Mouse (Mus musculus): Measurements from ENCODE around the gene Olfr70. TPM values are rescaled to one million over a fixed set of nuclear protein-coding genes. Genes with fewer than 3 reads are reported as not detected.

Olfr70 gene
- total and polyA plus RNA-seq, 3 experiments, result not detected

GRCm38 (mm10) chr4:43703439-43703838, 2.8 kb upstream of the Olfr70 start:
- H3K36me3 ChIP-seq (replicated peaks in 1 of 2; ENCODE audit: control insufficient read depth in 1 of 2, insufficient read depth in 1 of 2, low read length in 1 of 2), result no peaks in the 10 kb centered on the region
- H3K4me1 ChIP-seq (ENCODE audit: control insufficient read depth in 1 of 2, insufficient read depth in 2 of 2), result no peaks in the 10 kb centered on the region
- no peak overlapping the region for H3K4me2 ChIP-seq (ENCODE audit: insufficient read depth, low read depth, poor library complexity, severe bottlenecking)
- H3K27me3 ChIP-seq (replicated peaks), result peaks cover 94% of the 10 kb centered on the region
- no peak overlapping the region for H3K27ac ChIP-seq (ENCODE audit: insufficient read depth, low read depth)
- TF ChIP-seq CTCF (conservative IDR thresholded peaks at IDR 0.05 in 1 of 2, IDR thresholded peaks at IDR 0.05 in 1 of 2; ENCODE audit: low read depth in 2 of 2, low read length in 2 of 2) (peak; percentile 29 to 46), ZKSCAN1 (IDR thresholded peaks at IDR 0.05; ENCODE audit: borderline replicate concordance, low read depth, low read length) (no peak)
- dilution Hi-C loops (cut with MboI; ENCODE audit: extremely low pct_ligation_motif_present, extremely low pct_unique_long_range_greater_than_20kb, low sequenced_read_pairs) (no loop called here), in situ Hi-C loops (cut with MboI; ENCODE audit: low pct_ligation_motif_present, low pct_unique_long_range_greater_than_20kb, low sequenced_read_pairs) (no loop called here)
- H3K9me3 ChIP-seq (replicated peaks; ENCODE audit: low read length), result no peaks in the 10 kb centered on the region
- H3K9ac ChIP-seq (ENCODE audit: insufficient read depth, low read depth), result no peak overlapping the region
- peak; percentile 4 for DNase-seq (ENCODE audit: extremely low read depth)
- no peak overlapping the region for H3K4me3 ChIP-seq (replicated peaks in 1 of 3; ENCODE audit: low read depth in 2 of 3, low read length in 2 of 3, poor library complexity in 1 of 3)
- H3K79me2 ChIP-seq (replicated peaks; ENCODE audit: control insufficient read depth, extremely low read depth, insufficient read depth, poor library complexity, severe bottlenecking), result no peaks in the 10 kb centered on the region

- no peak overlapping the region for H3K9ac ChIP-seq (ENCODE audit: insufficient read depth, low read depth)
- dilution Hi-C loops (cut with MboI; ENCODE audit: extremely low pct_ligation_motif_present, extremely low pct_unique_long_range_greater_than_20kb, low sequenced_read_pairs) (no loop called here), in situ Hi-C loops (cut with MboI; ENCODE audit: low pct_ligation_motif_present, low pct_unique_long_range_greater_than_20kb, low sequenced_read_pairs) (no loop called here)
- H3K27ac ChIP-seq (ENCODE audit: insufficient read depth, low read depth), result no peak overlapping the region
- TF ChIP-seq BHLHE40 (IDR thresholded peaks at IDR 0.05; ENCODE audit: low read depth, low read length), result no peak
- TF ChIP-seq MYC (IDR thresholded peaks at IDR 0.05; ENCODE audit: low read depth, low read length), result no peak
- no peak for TF ChIP-seq ETS1 (conservative IDR thresholded peaks at IDR 0.05; ENCODE audit: low read depth, low read length)
- no peak for TF ChIP-seq CHD1 (IDR thresholded peaks at IDR 0.05; ENCODE audit: low read depth, low read length)
- TF ChIP-seq HCFC1 (IDR thresholded peaks at IDR 0.05; ENCODE audit: low read depth, low read length), result no peak
- no peak for TF ChIP-seq USF1 (IDR thresholded peaks at IDR 0.05; ENCODE audit: low read depth, low read length)
- no peaks in the 10 kb centered on the region for H3K36me3 ChIP-seq (replicated peaks in 1 of 2; ENCODE audit: control insufficient read depth in 1 of 2, insufficient read depth in 1 of 2, low read length in 1 of 2)
- DNase-seq (ENCODE audit: extremely low read depth), result no peak
- H3K27me3 ChIP-seq (replicated peaks), result peaks cover 93% of the 10 kb centered on the region
- H3K9me3 ChIP-seq (replicated peaks; ENCODE audit: low read length), result no peaks in the 10 kb centered on the region
- no peaks in the 10 kb centered on the region for H3K79me2 ChIP-seq (replicated peaks; ENCODE audit: control insufficient read depth, extremely low read depth, insufficient read depth, poor library complexity, severe bottlenecking)
- no peak overlapping the region for H3K4me3 ChIP-seq (replicated peaks in 1 of 3; ENCODE audit: low read depth in 2 of 3, low read length in 2 of 3, poor library complexity in 1 of 3)
- H3K4me1 ChIP-seq (ENCODE audit: control insufficient read depth in 1 of 2, insufficient read depth in 2 of 2), result no peaks in the 10 kb centered on the region
- no peak overlapping the region for H3K4me2 ChIP-seq (ENCODE audit: insufficient read depth, low read depth, poor library complexity, severe bottlenecking)
These were observed 4.0 kb downstream of the Olfr70 start for GRCm38 (mm10) chr4:43696561-43696960.

GRCm38 (mm10) chr4:43695249-43695671, 5.3 kb downstream of the Olfr70 start:
- Histone ChIP-seq H3K4me3 (replicated peaks in 1 of 3; ENCODE audit: low read depth in 2 of 3, low read length in 2 of 3, poor library complexity in 1 of 3) (no peak overlapping the region), H3K27me3 (replicated peaks) (peaks cover 90% of the 10 kb centered on the region), H3K79me2 (replicated peaks; ENCODE audit: control insufficient read depth, extremely low read depth, insufficient read depth, poor library complexity, severe bottlenecking) (no peaks in the 10 kb centered on the region), H3K9ac (ENCODE audit: insufficient read depth, low read depth) (no peak overlapping the region), H3K9me3 (replicated peaks; ENCODE audit: low read length) (no peaks in the 10 kb centered on the region), H3K4me2 (ENCODE audit: insufficient read depth, low read depth, poor library complexity, severe bottlenecking) (no peak overlapping the region), H3K36me3 (replicated peaks in 1 of 2; ENCODE audit: control insufficient read depth in 1 of 2, insufficient read depth in 1 of 2, low read length in 1 of 2) (no peaks in the 10 kb centered on the region), H3K27ac (ENCODE audit: insufficient read depth, low read depth) (no peak overlapping the region), H3K4me1 (ENCODE audit: control insufficient read depth in 1 of 2, insufficient read depth in 2 of 2) (no peaks in the 10 kb centered on the region)
- dilution Hi-C loops (cut with MboI; ENCODE audit: extremely low pct_ligation_motif_present, extremely low pct_unique_long_range_greater_than_20kb, low sequenced_read_pairs) (no loop called here), in situ Hi-C loops (cut with MboI; ENCODE audit: low pct_ligation_motif_present, low pct_unique_long_range_greater_than_20kb, low sequenced_read_pairs) (no loop called here)
- no peak for TF ChIP-seq KAT2A (IDR thresholded peaks at IDR 0.05; ENCODE audit: insufficient replicate concordance, low read length)
- no peak for DNase-seq (ENCODE audit: extremely low read depth)

Data from CH12.LX (cell line).